Mouse (Mus musculus): ENCODE measurements around the gene Ankrd2. TPM values are rescaled to one million over a fixed set of nuclear protein-coding genes. Genes with fewer than 3 reads are reported as not detected.

Gene Ankrd2
- polyA plus RNA-seq, 1 experiment from 2014 or later = 0.36 TPM

- Histone ChIP-seq H3K27me3 (no peaks in the 10 kb centered on the region), H3K9me3 (no peaks in the 10 kb centered on the region), H3K4me3 (no peak overlapping the region), H3K9ac (replicated peaks) (no peak overlapping the region), H3K27ac (replicated peaks) (no peak overlapping the region), H3K4me2 (replicated peaks) (no peak overlapping the region), H3K36me3 (no peaks in the 10 kb centered on the region), H3K4me1 (no peaks in the 10 kb centered on the region)
- no peak for ATAC-seq (replicated peaks)
- WGBS = 79% methylated on average over 4 of the region's 4 CpGs
Observed at GRCm38 (mm10) chr19:42000446-42000958, 35.3 kb upstream of the Ankrd2 start.

GRCm38 (mm10) chr19:42001253-42001980 is 34.4 kb upstream of the Ankrd2 start:
- ATAC-seq (replicated peaks) = no peak
- Histone ChIP-seq H3K4me3 (no peak overlapping the region), H3K9ac (replicated peaks) (no peak overlapping the region), H3K4me1 (no peaks in the 10 kb centered on the region), H3K27ac (replicated peaks) (no peak overlapping the region), H3K9me3 (no peaks in the 10 kb centered on the region), H3K4me2 (replicated peaks) (no peak overlapping the region), H3K27me3 (no peaks in the 10 kb centered on the region), H3K36me3 (no peaks in the 10 kb centered on the region)
- 90% methylated on average over 12 of the region's 12 CpGs for WGBS

- H3K4me1 ChIP-seq = no peaks in the 10 kb centered on the region
- 80% methylated on average over 6 of the region's 6 CpGs for WGBS
- H3K4me2 ChIP-seq (replicated peaks) = no peak overlapping the region
- no peaks in the 10 kb centered on the region for H3K9me3 ChIP-seq
- H3K27ac ChIP-seq (replicated peaks) = no peak overlapping the region
- no peak overlapping the region for H3K9ac ChIP-seq (replicated peaks)
- no peaks in the 10 kb centered on the region for H3K36me3 ChIP-seq
- H3K27me3 ChIP-seq = no peaks in the 10 kb centered on the region
- no peak overlapping the region for H3K4me3 ChIP-seq
- ATAC-seq (replicated peaks) = no peak
Observed at GRCm38 (mm10) chr19:42004258-42004657, 31.5 kb upstream of the Ankrd2 start.

GRCm38 (mm10) chr19:42005616-42006015 is 30.2 kb upstream of the Ankrd2 start:
- Histone ChIP-seq H3K9ac (replicated peaks) (no peak overlapping the region), H3K4me2 (replicated peaks) (no peak overlapping the region), H3K9me3 (no peaks in the 10 kb centered on the region), H3K27me3 (no peaks in the 10 kb centered on the region), H3K36me3 (no peaks in the 10 kb centered on the region), H3K4me3 (no peak overlapping the region), H3K4me1 (no peaks in the 10 kb centered on the region), H3K27ac (replicated peaks) (no peak overlapping the region)
- WGBS = 79% methylated on average over 3 of the region's 3 CpGs
- ATAC-seq (replicated peaks) = no peak

DNA sequence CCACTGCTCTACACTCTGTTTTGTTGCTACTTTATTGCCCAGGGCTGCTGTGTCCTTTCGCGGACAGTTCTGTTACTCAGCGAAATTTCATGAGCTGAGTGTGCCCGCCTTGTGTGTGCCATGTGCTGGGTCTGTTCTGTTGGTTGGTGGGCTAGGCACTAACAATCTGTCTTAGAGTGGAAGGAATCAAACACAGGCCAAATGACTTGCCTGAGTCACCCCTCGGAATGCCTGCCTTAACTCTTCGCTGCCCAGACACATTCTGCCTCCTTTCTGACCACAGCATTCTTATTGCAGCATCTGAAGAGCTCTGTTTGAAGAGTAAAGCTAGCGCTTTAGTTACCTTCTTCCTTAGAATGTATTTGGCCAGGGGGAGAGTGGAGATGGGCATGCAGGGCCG is 29.2 kb upstream of the Ankrd2 start:
- 72% methylated on average over 8 of the region's 8 CpGs for WGBS
- H3K4me2 ChIP-seq (replicated peaks) = no peak overlapping the region
- no peaks in the 10 kb centered on the region for H3K4me1 ChIP-seq
- no peaks in the 10 kb centered on the region for H3K9me3 ChIP-seq
- no peak overlapping the region for H3K27ac ChIP-seq (replicated peaks)
- no peak overlapping the region for H3K4me3 ChIP-seq
- ATAC-seq (replicated peaks) = no peak
- no peak overlapping the region for H3K9ac ChIP-seq (replicated peaks)
- H3K36me3 ChIP-seq = no peaks in the 10 kb centered on the region
- H3K27me3 ChIP-seq = no peaks in the 10 kb centered on the region

GRCm38 (mm10) chr19:42008586-42008985 is 27.2 kb upstream of the Ankrd2 start:
- H3K36me3 ChIP-seq = no peaks in the 10 kb centered on the region
- no peaks in the 10 kb centered on the region for H3K9me3 ChIP-seq
- H3K27me3 ChIP-seq = no peaks in the 10 kb centered on the region
- no peak overlapping the region for H3K4me2 ChIP-seq (replicated peaks)
- no peak overlapping the region for H3K27ac ChIP-seq (replicated peaks)
- H3K4me1 ChIP-seq = no peaks in the 10 kb centered on the region
- no peak overlapping the region for H3K4me3 ChIP-seq
- no peak overlapping the region for H3K9ac ChIP-seq (replicated peaks)
- WGBS = 74% methylated on average over 3 of the region's 3 CpGs
- ATAC-seq (replicated peaks) = no peak

DNA sequence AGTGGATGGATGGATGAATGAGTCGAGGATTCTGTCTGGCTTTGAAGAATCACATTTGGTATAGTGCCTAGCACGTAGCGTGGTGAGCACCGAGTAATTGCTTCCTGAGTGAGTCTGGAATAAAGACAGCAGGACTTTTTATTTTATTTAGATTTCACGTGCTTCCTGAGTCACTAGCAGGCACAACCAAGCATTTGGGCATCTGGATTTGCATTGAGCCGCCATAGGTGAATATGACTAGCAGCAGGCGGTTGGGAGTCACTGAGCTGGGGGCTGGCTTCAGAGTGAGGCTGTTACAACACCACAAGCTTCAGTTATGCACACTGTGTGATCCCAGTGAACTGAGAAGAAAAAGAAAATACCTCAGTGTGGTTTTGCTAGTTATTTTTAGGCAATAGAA is 26.7 kb upstream of the Ankrd2 start:
- H3K36me3 ChIP-seq = no peaks in the 10 kb centered on the region
- WGBS = 74% methylated on average over 7 of the region's 7 CpGs
- H3K4me2 ChIP-seq (replicated peaks) = no peak overlapping the region
- no peaks in the 10 kb centered on the region for H3K27me3 ChIP-seq
- no peak overlapping the region for H3K9ac ChIP-seq (replicated peaks)
- no peaks in the 10 kb centered on the region for H3K9me3 ChIP-seq
- ATAC-seq (replicated peaks) = no peak
- no peak overlapping the region for H3K4me3 ChIP-seq
- H3K27ac ChIP-seq (replicated peaks) = no peak overlapping the region
- no peaks in the 10 kb centered on the region for H3K4me1 ChIP-seq

DNA sequence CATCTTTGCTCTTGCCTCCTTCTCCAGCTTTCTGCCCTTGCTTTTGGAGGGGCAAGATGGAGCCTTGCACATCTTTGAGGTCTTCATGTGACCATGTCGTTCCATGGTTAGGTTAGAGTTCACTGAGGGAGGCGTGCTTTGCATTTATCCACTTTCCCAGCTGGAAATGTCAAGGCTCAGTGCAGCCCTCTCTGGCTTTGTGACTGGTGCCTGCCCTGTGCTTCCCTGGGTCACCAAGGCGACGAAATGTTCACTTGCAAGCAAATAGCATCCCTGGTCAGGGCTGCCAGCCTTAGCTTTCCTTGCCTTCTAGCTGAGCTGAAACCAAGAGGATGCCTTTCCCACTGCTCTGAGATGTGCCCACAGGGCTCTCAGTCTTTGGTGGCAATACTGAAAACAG is 25.4 kb upstream of the Ankrd2 start:
- Histone ChIP-seq H3K27me3 (no peaks in the 10 kb centered on the region), H3K27ac (replicated peaks) (no peak overlapping the region), H3K4me2 (replicated peaks) (no peak overlapping the region), H3K9ac (replicated peaks) (no peak overlapping the region), H3K4me3 (no peak overlapping the region), H3K4me1 (no peaks in the 10 kb centered on the region), H3K36me3 (no peaks in the 10 kb centered on the region), H3K9me3 (no peaks in the 10 kb centered on the region)
- no peak for ATAC-seq (replicated peaks)
- 62% methylated on average over 4 of the region's 4 CpGs for WGBS

- no peak overlapping the region for H3K4me2 ChIP-seq (replicated peaks)
- no peak overlapping the region for H3K27ac ChIP-seq (replicated peaks)
- no peaks in the 10 kb centered on the region for H3K27me3 ChIP-seq
- WGBS = 80% methylated on average over 7 of the region's 7 CpGs
- no peak overlapping the region for H3K9ac ChIP-seq (replicated peaks)
- no peaks in the 10 kb centered on the region for H3K36me3 ChIP-seq
- ATAC-seq (replicated peaks) = no peak
- H3K9me3 ChIP-seq = no peaks in the 10 kb centered on the region
- no peaks in the 10 kb centered on the region for H3K4me1 ChIP-seq
- no peak overlapping the region for H3K4me3 ChIP-seq
Observed at GRCm38 (mm10) chr19:42011123-42011522, 24.7 kb upstream of the Ankrd2 start.

GRCm38 (mm10) chr19:42014231-42014825 is 21.5 kb upstream of the Ankrd2 start:
- no peaks in the 10 kb centered on the region for H3K9me3 ChIP-seq
- ATAC-seq (replicated peaks) = no peak
- 85% methylated on average over 3 of the region's 3 CpGs for WGBS

GRCm38 (mm10) chr19:42015001-42015400 is 20.8 kb upstream of the Ankrd2 start:
- WGBS = 83% methylated on average over 6 of the region's 6 CpGs
- H3K4me2 ChIP-seq (replicated peaks) = no peak overlapping the region
- 0 out of 2 replicates have a peak, but pooled peaks cover 9% of the 10 kb centered on the region for H3K4me1 ChIP-seq
- H3K4me3 ChIP-seq = no peak overlapping the region
- H3K9me3 ChIP-seq = no peaks in the 10 kb centered on the region
- ATAC-seq (replicated peaks) = no peak
- H3K27ac ChIP-seq (replicated peaks) = no peak overlapping the region
- H3K27me3 ChIP-seq = no peaks in the 10 kb centered on the region
- no peak overlapping the region for H3K9ac ChIP-seq (replicated peaks)
- H3K36me3 ChIP-seq = no peaks in the 10 kb centered on the region

More at GRCm38 (mm10) chr19:42014231-42014825, 21.5 kb upstream of the Ankrd2 start:
- Histone ChIP-seq H3K27me3 (no peaks in the 10 kb centered on the region), H3K36me3 (no peaks in the 10 kb centered on the region), H3K4me3 (no peak overlapping the region), H3K4me1 (0 out of 2 replicates have a peak, but pooled peaks cover 9% of the 10 kb centered on the region), H3K9ac (replicated peaks) (no peak overlapping the region), H3K27ac (replicated peaks) (no peak overlapping the region), H3K4me2 (replicated peaks) (no peak overlapping the region)

GRCm38 (mm10) chr19:42016251-42016650 is 19.5 kb upstream of the Ankrd2 start:
- no peak for ATAC-seq (replicated peaks)
- H3K9ac ChIP-seq (replicated peaks) = no peak overlapping the region
- H3K36me3 ChIP-seq = no peaks in the 10 kb centered on the region
- H3K4me3 ChIP-seq = no peak overlapping the region
- H3K9me3 ChIP-seq = no peaks in the 10 kb centered on the region
- 70% methylated on average over 4 of the region's 4 CpGs for WGBS
- no peaks in the 10 kb centered on the region for H3K27me3 ChIP-seq
- no peak overlapping the region; the same call in 1 of the 2 replicates for H3K27ac ChIP-seq (replicated peaks)
- no peak overlapping the region for H3K4me2 ChIP-seq (replicated peaks)
- H3K4me1 ChIP-seq = 0 out of 2 replicates have a peak, but pooled peaks cover 9% of the 10 kb centered on the region

Data from forebrain, embryonic 15.5 days (tissue).